In the genomic region with DNA sequence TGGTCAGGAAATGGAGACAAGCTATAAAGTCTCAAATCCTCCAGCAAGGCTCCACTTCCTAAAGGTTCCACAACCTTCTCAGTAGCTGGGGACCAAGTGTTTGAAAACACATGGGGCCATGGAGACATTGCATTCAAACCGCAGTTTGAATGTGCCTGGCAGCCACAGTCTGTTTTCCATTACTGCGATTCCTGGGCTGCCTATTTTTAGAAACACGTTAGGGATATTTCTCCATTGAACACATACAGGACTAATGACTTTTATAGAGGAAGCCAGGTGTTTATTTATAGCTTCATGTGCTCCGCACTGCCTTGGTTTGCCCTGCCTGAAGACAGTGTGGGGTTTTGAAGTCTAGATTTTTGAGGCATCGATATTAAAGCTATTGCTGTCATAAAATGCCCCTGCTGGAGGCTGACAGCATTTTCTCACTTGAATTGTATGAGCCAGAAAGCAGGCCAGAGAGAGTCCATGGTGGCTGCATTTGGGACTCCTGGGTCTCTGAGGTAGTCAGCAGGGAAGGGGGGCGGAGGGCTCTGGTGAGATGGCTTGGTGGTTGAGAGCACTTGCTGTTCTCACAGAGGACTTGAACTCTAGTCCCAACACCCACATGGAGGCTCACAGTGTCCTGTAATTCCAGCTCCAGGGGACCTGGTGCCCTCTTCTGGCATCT, we compare ENCODE assay signal across 14 mouse cellular contexts. TPM values are rescaled to one million over a fixed set of nuclear protein-coding genes. Genes with fewer than 3 reads are reported as not detected.
DNase-seq lines count a peak whose midpoint lies in the region; ATAC-seq and TF ChIP-seq lines count a peak whose summit lies in the region.
"Had no signal": no experiment of that assay in that cellular context is flagged by ENCODE, and none has a peak within 500 bp of the region (broad histone marks: within the 10 kb centered on the region; RNA-seq: fewer than 3 reads in every experiment).

No protein-coding gene starts in this region.

- H3K27ac ChIP-seq in forebrain, postnatal 0 days (ENCODE audit: low read depth, low read length): no peak overlapping the region
- H3K27ac ChIP-seq: lung, embryonic 15.5 days had no signal

- H3K9ac ChIP-seq in forebrain, postnatal 0 days: no peak overlapping the region
- H3K9ac ChIP-seq: lung, embryonic 15.5 days had no signal

- TF ChIP-seq CTCF in forebrain, postnatal 0 days (IDR thresholded peaks at IDR 0.05; ENCODE audit: low read depth): no peak

- no peaks in the 10 kb centered on the region for H3K9me3 ChIP-seq in forebrain, postnatal 0 days (ENCODE audit: low read length)
- H3K9me3 ChIP-seq: G1E; lung, embryonic 15.5 days had no signal

- DNase-seq in gastrocnemius, adult 18-20 months (ENCODE audit: low spot score): peak; percentile 68
- DNase-seq in gastrocnemius, postnatal 25 days: no peak
- peak; percentile 24 for DNase-seq in lung, postnatal 10 days
- no peak for DNase-seq in lung, postnatal 25 days (ENCODE audit: low spot score)
- peak; percentile 34 to 47 for DNase-seq in heart, postnatal 10 days
- no peak for DNase-seq in MN1 (ENCODE audit: low spot score)
- no peak for DNase-seq in cerebellum, adult 11 months
- no peak for DNase-seq in forebrain, postnatal 0 days
- DNase-seq: adrenal gland, adult 8-10 months had no signal

- no peaks in the 10 kb centered on the region for H3K4me1 ChIP-seq in forebrain, postnatal 0 days (ENCODE audit: insufficient read depth)

- H3K4me3 ChIP-seq in forebrain, postnatal 0 days (ENCODE audit: low read depth, low read length): no peak overlapping the region
- H3K4me3 ChIP-seq: lung, embryonic 15.5 days had no signal

- no peak overlapping the region for H3K4me2 ChIP-seq in forebrain, postnatal 0 days (ENCODE audit: low read depth)
- H3K4me2 ChIP-seq: lung, embryonic 15.5 days; midbrain, embryonic 11.5 days had no signal

- no peak for ATAC-seq in forebrain, postnatal 0 days
- ATAC-seq: forebrain, embryonic 14.5 days; inflammation-experienced regulatory T-cells, adult 6 months had no signal

- 80% methylated on average over 6 of the region's 6 CpGs for WGBS in forebrain, postnatal 0 days

- no peaks in the 10 kb centered on the region for H3K27me3 ChIP-seq in forebrain, postnatal 0 days (ENCODE audit: insufficient read depth, low read length)
- H3K27me3 ChIP-seq: lung, embryonic 15.5 days had no signal

- intact Hi-C loops in heart, postnatal 10 days (cut with DNase I): loop anchor here (5.0 kb wide), 1 partner anchor 36 kb away; the partner anchor contains the start of gene Fgf2

- H3K36me3 ChIP-seq in forebrain, postnatal 0 days (ENCODE audit: insufficient read depth): no peaks in the 10 kb centered on the region
- H3K36me3 ChIP-seq: G1E; lung, embryonic 15.5 days had no signal

RNA-seq across cellular contexts. Expression of gene Fgf2, which starts 35.1 kb away (rescaled TPM):
- total RNA-seq in gastrocnemius, adult 18-20 months (2021): 10 to 100 TPM in 1 of 2 experiments, 1 to 10 TPM in 1; 5.7 to 10.1 TPM
- total RNA-seq in gastrocnemius, postnatal 25 days (2021): 1 to 10 TPM; 7.4 to 8.9 TPM
- 1 to 10 TPM; 3.2 to 3.8 TPM for total RNA-seq in heart, postnatal 10 days (2021)
- total RNA-seq in forebrain, postnatal 0 days (2014; rRNA removed): 1.2 and 1.5 TPM in 2 replicates
- polyA plus RNA-seq in forebrain, postnatal 0 days (2015; fragmentation: Nextera tagmentation; extraction: Ambion mirVana): 0.25 and 0.70 TPM in 2 replicates

RNA-seq across cellular contexts. Expression of gene Spata5, which starts 36.5 kb away (rescaled TPM):
- 10 to 100 TPM in 1 of 2 experiments, 1 to 10 TPM in 1; 8.2 to 11.0 TPM for total RNA-seq in gastrocnemius, adult 18-20 months (2021)
- total RNA-seq in gastrocnemius, postnatal 25 days (2021): 10 to 100 TPM in 1 of 2 experiments, 1 to 10 TPM in 1; 7.7 to 10.0 TPM
- total RNA-seq in heart, postnatal 10 days (2021): 10 to 100 TPM; 21.1 to 23.3 TPM
- total RNA-seq in forebrain, postnatal 0 days (2014; rRNA removed): 18.9 and 33.3 TPM in 2 replicates
- 21.0 and 23.2 TPM in 2 replicates for polyA plus RNA-seq in forebrain, postnatal 0 days (2015; fragmentation: Nextera tagmentation; extraction: Ambion mirVana)

RNA-seq across cellular contexts. Expression of gene Nudt6, which starts 36.8 kb away (rescaled TPM):
- total RNA-seq in gastrocnemius, adult 18-20 months (2021): 10 to 100 TPM; 25.4 to 26.8 TPM
- 10 to 100 TPM; 23.7 to 24.3 TPM for total RNA-seq in gastrocnemius, postnatal 25 days (2021)
- total RNA-seq in heart, postnatal 10 days (2021): 10 to 100 TPM; 18.2 to 24.2 TPM
- total RNA-seq in forebrain, postnatal 0 days (2014; rRNA removed): 4.5 and 6.6 TPM in 2 replicates
- 10.2 and 14.8 TPM in 2 replicates for polyA plus RNA-seq in forebrain, postnatal 0 days (2015; fragmentation: Nextera tagmentation; extraction: Ambion mirVana)

Comparison
In these comparisons a context has a peak if more than half of its experiments do, and no peak if none do; other contexts are left out.
1. DNase-seq: peak in gastrocnemius, adult 18-20 months (single experiment), lung, postnatal 10 days (single experiment) and heart, postnatal 10 days (2 of 2); none in gastrocnemius, postnatal 25 days (single experiment), lung, postnatal 25 days (single experiment), MN1 (single experiment), cerebellum, adult 11 months (single experiment) and forebrain, postnatal 0 days (single experiment).